Mouse (Mus musculus): ENCODE data around the gene Tspan31. TPM values are rescaled to one million over a fixed set of nuclear protein-coding genes. Genes with fewer than 3 reads are reported as not detected.
"Not testable (repeated sequence)": the region's sequence is repeated elsewhere in the genome, so short reads cannot be mapped to it uniquely, and the experiment has no call there.

Tspan31 gene
- total RNA-seq, 2 experiments from 2014 or later: 57.2 to 62.1 TPM

DNA sequence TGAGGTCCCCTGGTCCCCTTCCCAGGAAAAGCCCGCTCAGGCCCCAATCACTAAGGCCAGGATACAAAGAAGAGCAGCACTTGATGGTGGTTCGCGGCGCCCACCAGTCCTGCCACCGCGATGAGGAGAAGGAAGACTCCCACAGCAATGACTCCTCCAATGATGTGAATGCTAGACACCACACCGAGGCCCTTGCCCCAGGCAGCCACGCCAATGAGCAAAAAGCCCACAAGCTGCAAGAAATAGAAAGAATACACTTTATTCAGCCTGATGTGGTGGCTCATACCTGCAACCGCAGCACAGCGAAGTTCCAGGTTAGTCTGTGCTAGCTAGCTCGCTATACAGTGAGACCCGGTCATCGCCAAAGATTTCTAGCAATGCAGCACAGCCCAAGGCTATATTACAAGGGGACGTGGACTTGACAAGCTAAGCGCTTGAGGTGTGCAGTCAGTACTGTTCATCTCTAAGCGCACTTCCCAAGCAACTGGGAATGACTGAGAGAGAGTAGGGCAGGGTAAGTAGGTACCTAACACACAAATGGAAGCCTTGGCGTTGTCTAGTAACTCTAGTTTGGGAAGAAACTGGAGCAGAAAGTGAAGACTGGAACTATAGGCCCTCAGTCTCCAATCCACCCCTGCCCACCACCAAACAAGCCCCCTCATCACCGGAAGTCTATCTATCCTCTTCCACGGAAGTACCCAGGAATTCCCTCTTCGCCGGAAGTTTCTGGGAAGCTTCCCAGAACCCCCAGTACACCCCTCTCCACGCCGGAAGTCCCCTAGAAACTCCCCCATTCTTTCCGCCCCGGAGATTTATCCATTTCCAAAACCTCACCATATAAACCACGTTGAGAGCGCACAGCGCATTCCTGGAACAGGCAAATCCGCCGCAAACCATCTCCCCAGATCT lies 529 bp downstream of the Tspan31 start:
- H3K27ac ChIP-seq: peak overlapping the region; percentile 94
- H3K4me3 ChIP-seq: peak overlapping the region; percentile 89
- peak in 1 of 2 experiments; percentile 40 for DNase-seq (ENCODE audit: low spot score in 2 of 2)
- TF ChIP-seq CTCF (conservative IDR thresholded peaks at IDR 0.05): no peak

DNA sequence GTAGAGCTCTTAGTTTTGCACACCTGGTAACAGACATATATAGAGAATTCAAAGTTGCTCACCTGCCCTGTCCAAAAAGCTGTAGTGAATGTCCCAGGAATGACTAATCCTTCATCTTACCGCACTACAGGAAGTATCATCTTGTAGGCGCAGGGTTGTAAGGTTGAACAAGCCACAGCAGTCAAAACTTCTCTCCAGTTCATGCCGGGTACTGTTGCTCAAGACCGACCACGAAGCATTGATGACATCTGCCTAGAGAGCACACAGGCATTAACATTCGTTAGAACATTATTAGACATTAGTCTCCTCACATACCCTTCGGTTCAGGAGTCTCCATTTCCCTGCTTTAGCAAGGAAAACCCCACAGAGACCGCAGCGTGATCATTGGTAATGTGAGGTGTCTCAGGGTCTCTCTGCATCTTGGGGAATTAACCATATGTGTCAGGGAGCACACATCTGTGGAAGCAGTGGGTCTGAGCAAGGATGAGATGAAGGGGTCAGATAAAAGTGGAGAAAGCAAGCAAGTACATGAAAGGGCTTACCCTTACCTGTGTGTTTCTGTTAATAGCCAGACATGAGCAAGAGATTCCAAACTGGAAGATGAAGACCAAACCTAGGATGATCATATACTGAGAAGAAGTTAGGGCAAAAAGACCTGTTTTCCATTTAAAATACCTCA lies 1.6 kb downstream of the Tspan31 start:
- TF ChIP-seq CTCF (conservative IDR thresholded peaks at IDR 0.05): no peak
- Histone ChIP-seq H3K4me3 (peak overlapping the region; percentile 89; the same call in 1 of the 2 replicates), H3K27ac (peak overlapping the region; percentile 94; the same call in 1 of the 2 replicates)
- DNase-seq (ENCODE audit: low spot score in 2 of 2): no peak

DNA sequence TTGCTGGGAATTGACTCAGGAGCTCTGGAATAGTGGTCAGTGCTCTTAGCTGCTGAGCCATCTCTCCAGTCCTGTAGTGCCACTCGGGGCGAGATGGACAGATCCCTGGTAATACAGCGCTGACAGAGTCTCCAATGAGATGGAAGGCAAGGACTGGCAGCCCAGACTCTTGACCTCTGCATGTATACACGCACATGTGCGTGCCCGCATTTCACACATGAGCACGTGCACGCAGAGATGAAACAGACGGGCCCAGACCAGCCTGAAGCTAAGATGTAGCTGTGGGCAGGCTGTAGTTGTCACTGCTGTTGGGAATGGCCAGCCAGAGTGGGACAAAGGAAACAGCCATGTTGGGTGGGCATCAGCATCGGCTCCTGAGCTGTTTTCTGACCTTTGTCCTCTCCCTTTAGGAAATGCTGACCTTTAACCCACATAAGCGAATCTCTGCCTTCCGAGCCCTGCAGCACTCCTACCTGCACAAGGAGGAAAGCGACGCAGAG lies 3.5 kb downstream of the Tspan31 start:
- Histone ChIP-seq H3K4me3 (no peak overlapping the region), H3K27ac (no peak overlapping the region)
- no peak for DNase-seq (ENCODE audit: low spot score in 2 of 2)
- TF ChIP-seq CTCF (conservative IDR thresholded peaks at IDR 0.05): no peak

DNA sequence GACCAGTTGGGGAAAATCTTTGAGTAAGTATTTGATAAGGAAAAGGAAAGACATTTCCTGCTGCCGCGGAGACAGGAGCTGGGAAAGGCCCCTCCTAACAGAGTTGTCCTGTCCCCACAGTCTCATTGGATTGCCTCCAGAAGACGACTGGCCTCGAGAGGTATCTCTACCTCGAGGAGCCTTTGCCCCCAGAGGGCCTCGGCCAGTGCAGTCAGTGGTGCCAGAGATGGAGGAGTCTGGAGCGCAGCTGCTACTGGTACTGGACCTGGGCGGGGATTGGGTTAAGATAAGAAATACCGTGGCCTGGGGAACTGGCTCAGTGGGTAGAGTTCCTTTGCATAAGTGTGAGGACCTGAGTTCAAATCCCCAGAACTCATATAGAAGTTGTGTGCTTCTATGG lies 4.1 kb downstream of the Tspan31 start:
- Histone ChIP-seq H3K4me3 (no peak overlapping the region), H3K27ac (no peak overlapping the region)
- no peak for TF ChIP-seq CTCF (conservative IDR thresholded peaks at IDR 0.05)
- DNase-seq (ENCODE audit: low spot score in 2 of 2): no peak

DNA sequence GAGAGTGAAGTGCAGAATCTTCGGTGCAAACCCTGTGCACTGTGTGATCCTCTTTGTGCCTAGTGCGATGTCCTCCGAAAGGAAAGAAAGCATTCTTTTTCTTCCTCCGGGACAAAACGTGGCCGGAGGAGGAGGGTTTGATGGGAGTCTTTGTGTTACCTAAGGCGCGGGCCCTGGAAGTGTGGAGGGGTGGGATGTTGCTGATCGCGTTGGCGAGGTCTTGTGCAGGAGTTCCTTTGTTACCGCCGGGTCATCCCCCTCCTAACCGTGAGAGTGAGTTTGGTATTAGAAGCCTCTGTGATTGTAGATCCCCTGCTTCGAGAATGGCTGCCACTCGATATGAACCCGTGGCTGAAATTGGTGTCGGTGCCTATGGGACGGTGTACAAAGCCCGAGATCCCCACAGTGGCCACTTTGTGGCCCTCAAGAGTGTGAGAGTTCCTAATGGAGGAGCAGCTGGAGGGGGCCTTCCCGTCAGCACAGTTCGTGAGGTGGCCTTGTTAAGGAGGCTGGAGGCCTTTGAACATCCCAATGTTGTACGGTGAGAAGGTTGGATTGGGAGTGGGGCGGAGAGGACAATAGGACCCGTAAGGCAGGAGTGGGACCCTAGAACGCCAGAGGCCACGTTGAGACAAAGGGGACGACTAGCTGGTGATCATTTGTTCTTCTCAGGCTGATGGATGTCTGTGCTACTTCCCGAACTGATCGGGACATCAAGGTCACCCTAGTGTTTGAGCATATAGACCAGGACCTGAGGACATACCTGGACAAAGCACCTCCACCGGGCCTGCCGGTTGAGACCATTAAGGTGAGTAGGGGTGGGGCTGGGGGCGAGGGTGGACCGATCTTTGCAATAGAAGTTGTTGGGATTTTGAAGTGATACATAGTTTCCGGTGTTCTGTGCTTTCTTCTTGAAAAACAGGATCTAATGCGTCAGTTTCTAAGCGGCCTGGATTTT lies 5.9 kb downstream of the Tspan31 start:
- DNase-seq (ENCODE audit: low spot score in 2 of 2): no peak
- peak overlapping the region; percentile 80 for H3K4me3 ChIP-seq
- TF ChIP-seq CTCF (conservative IDR thresholded peaks at IDR 0.05): no peak

DNA sequence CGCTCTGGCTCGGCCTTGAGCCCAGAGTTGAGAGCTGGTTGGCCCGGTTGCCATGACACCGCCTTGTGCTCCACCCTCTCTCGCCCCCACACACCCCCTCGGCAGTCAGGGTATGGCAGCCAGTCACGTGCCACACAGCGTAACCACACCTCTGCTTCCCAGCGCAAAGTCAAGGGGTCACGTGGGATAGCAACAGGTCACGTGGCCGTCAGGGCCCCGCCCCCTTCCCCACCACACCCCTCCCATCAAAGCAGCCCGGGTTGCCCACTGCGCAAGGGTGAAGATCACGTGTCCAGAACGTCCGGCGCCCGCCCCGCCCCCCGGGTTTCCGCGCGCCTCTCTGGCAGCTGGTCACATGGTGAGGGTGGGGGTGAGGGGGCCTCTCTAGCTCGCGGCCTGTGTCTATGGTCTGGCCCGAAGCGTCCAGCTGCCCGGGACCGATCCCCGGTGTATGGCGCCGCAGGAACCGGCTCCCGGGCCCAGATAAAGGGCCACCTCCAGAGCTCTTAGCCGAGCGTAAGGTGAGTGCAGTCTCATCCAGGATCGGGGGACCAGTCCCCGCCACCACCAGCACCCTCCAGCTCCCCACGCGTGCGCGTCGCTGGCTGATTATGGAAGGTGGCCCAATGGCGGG lies 6.7 kb downstream of the Tspan31 start, which contains the start of gene Cdk4:
TSS of gene Cdk4 (plus strand) at position 296 of the 634 bp plus-strand sequence.
- peak within 1 kb of the TSS; percentile 80 for H3K4me3 ChIP-seq
- DNase-seq (ENCODE audit: low spot score in 2 of 2): peak; percentile 98 to 99
- peak within 1 kb of the TSS; percentile 96 for H3K27ac ChIP-seq
- no peak for TF ChIP-seq CTCF (conservative IDR thresholded peaks at IDR 0.05)

More for the DNA sequence above, 5.9 kb downstream of the Tspan31 start:
- peak overlapping the region; percentile 96 for H3K27ac ChIP-seq

DNA sequence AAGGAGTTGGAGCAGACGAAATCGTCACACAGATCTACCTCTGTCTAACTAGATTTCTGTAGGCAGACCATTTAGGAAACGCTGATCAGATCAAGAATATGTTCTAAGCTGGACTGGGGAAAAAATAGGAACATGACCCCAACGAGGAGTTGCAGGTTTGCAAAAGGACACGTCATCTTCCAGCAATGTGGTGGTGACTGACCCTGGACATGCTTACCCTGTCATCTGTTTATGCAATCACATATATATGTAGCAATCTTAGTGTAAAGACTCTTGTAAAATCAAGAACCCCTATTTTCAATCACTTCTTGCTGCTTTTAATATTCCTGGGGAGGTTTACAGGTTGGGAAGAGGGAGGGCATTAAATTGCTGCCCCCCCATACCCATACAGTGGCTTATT lies 7.6 kb downstream of the Tspan31 start:
- no peak for DNase-seq (ENCODE audit: low spot score in 2 of 2)
- TF ChIP-seq CTCF (conservative IDR thresholded peaks at IDR 0.05): no peak
- Histone ChIP-seq H3K27ac (peak overlapping the region; percentile 89), H3K4me3 (peak overlapping the region; percentile 80; the same call in 1 of the 2 replicates)

DNA sequence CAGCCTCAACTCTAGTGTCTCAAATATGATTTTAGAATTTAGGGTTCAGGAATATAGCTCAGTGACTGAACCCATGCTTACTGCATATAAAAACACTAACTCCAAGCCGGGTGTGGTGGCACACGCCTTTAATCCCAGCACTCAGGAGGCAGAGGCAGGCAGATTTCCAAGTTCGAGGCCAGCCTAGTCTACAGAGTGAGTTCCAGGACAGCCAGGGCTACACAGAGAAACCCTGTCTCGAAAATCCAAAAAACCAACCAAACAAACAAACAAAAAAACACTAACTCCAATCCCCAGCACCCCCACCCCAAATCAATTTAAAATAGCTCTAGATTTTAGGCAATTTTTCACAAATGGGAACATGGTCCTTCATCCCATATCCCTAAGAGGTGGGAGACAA lies 8.0 kb downstream of the Tspan31 start:
- H3K27ac ChIP-seq: peak overlapping the region; percentile 89; the same call in 1 of the 2 replicates

DNA sequence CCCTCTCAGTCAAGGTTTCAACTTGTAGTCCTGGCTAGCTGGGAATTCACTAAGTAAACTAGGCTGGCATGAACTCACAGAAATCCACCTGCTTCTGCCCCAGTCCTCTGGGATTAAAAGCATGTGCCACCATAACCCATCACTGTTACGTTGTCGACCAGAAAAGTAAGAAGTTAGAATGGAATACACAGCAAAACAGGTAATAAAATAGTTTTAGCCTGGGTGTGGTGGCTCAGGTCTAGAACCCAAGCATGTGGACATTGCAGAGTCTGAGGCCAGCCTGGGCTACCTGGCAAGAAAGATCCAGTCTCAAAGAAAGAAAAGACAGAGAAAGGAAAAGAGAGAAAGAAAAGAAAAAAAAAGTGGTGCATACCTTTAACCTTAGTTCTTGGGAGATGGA lies 8.6 kb downstream of the Tspan31 start:
- Histone ChIP-seq H3K4me3 (no peak overlapping the region), H3K27ac (peak overlapping the region; percentile 14; the same call in 1 of the 2 replicates)
- no peak for TF ChIP-seq CTCF (conservative IDR thresholded peaks at IDR 0.05)
- no peak for DNase-seq (ENCODE audit: low spot score in 2 of 2)

More for the DNA sequence above, 8.0 kb downstream of the Tspan31 start:
- not testable (repeated sequence) for H3K4me3 ChIP-seq; DNase-seq (ENCODE audit: low spot score in 2 of 2)

DNA sequence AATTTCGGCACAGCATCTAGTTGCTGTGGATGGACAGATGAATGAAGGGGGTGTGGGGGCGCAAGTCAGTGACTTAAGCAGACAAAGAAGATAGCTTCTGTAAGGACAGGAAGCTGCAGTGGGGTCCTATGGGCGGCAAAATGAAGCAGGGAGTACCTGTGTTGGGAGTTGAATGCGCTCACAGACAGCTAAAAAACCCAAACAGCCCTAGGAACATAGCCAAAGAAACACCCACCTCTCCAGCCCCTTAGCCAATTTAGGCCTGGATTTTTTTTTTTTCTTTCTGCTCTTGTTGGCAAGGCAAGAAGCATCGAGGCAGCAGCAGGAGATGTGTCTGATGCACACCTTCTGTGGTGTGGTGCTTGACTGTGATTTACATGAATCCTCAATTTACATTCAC lies 9.0 kb downstream of the Tspan31 start:
- H3K27ac ChIP-seq: peak overlapping the region; percentile 89; the same call in 1 of the 2 replicates
- DNase-seq (ENCODE audit: low spot score in 2 of 2): no peak
- no peak for TF ChIP-seq CTCF (conservative IDR thresholded peaks at IDR 0.05)
- no peak overlapping the region for H3K4me3 ChIP-seq

All from layer of hippocampus, adult 2 months (tissue).